Mouse (Mus musculus) midbrain, postnatal 0 days (tissue): ENCODE measurements around the gene Tbx5. TPM values are rescaled to one million over a fixed set of nuclear protein-coding genes. Genes with fewer than 3 reads are reported as not detected.
A peak's percentile ranks its signal among the peaks of the same experiment; 100 is the strongest.

Experiments
- ATAC-seq: fragments of 200-750 bp; cut with Nextera tagmentation; 2 replicates; pipeline ENCODE4 v1.8.0; 2017; ENCODE audit warnings: moderate number of reproducible peaks, mild to moderate bottlenecking, moderate TSS enrichment, moderate library complexity; ENCODE audit not compliant: low FRiP score
- DNase-seq: peaks from one replicate; pipeline ENCODE4 v3.0.0-alpha.2; 2015; ENCODE audit warnings: low spot score
- H3K27ac ChIP-seq: fragments of 300-500 bp; sonication (generic); 2 replicates; pipeline ENCODE4 v1.5.1; 2014; ENCODE audit warnings: low read depth, mild to moderate bottlenecking, low read length, mixed read lengths
- H3K27me3 ChIP-seq: fragments of 300-500 bp; sonication (generic); 2 replicates; pipeline ENCODE4 v1.6.1; 2014; ENCODE audit warnings: low read length, control low read depth, mixed read lengths; ENCODE audit not compliant: insufficient read depth
- H3K36me3 ChIP-seq: fragments of 300-500 bp; sonication (generic); 2 replicates; pipeline ENCODE4 v1.6.1; 2014; ENCODE audit warnings: low read length, control low read depth, mixed read lengths; ENCODE audit not compliant: insufficient read depth
- H3K4me1 ChIP-seq: fragments of 300-500 bp; sonication (generic); 2 replicates; pipeline ENCODE4 v1.6.1; 2014; ENCODE audit warnings: mild to moderate bottlenecking, control low read depth, antibody characterized with exemption, low read length, mixed read lengths; ENCODE audit not compliant: insufficient read depth
- H3K4me2 ChIP-seq: fragments of 300-500 bp; sonication (generic); 2 replicates; pipeline ENCODE4 v1.6.1; 2014; ENCODE audit warnings: low read depth, mild to moderate bottlenecking, low read length, mixed read lengths; ENCODE audit not compliant: poor library complexity, severe bottlenecking
- H3K4me3 ChIP-seq: fragments of 300-500 bp; sonication (generic); 2 replicates; pipeline ENCODE4 v1.5.1; 2014; ENCODE audit warnings: low read depth, mild to moderate bottlenecking, low read length, moderate library complexity
- H3K9ac ChIP-seq: fragments of 300-500 bp; sonication (generic); replicated peaks from 2 replicates; pipeline ENCODE4 v1.6.1; 2014; ENCODE audit warnings: mild to moderate bottlenecking, low read length, moderate library complexity, mixed read lengths; ENCODE audit not compliant: poor library complexity, severe bottlenecking
- H3K9me3 ChIP-seq: fragments of 300-500 bp; sonication (generic); 2 replicates; pipeline ENCODE4 v1.6.1; 2016; ENCODE audit warnings: low read length, control low read depth
- CTCF ChIP-seq: IDR thresholded peaks from 2 replicates; pipeline ENCODE4 v1.5.1; 2016; ENCODE audit warnings: antibody characterized with exemption, mild to moderate bottlenecking
- WGBS: fragments of 180-500 bp; shearing (Covaris S2); extraction: QIAGEN DNeasy Blood & Tissue Kit; methylation state at CpG from one replicate; pipeline ENCODE4 v1.1.7; 2014; 5-methylcytosine and 5-hydroxymethylcytosine counted together
- polyA plus RNA-seq: library from polyadenylated mRNA; unstranded; fragments of >200 nt; fragmentation: Nextera tagmentation; extraction: Ambion mirVana; gene quantifications from 2 replicates; pipeline ENCODE4 v1.2.1, GENCODE M21; 2015
- total RNA-seq: library from RNA; depleted of rRNA; stranded (reverse); fragments of >200 nt; gene quantifications from 2 replicates; pipeline ENCODE4 v1.2.3, GENCODE M21; 2014; rRNA removed

Gene Tbx5
- total RNA-seq (not detected in 2 replicates), polyA plus RNA-seq (0.04 TPM in 1 of 2 replicates, not detected in the other)

GRCm38 (mm10) chr5:119832479-119832796 lies at the start of gene Tbx5:
TSS of gene Tbx5 (plus strand) at chr5:119832668.
- Histone ChIP-seq H3K27ac (no peak within 1 kb of the TSS), H3K36me3 (no peaks in the 10 kb centered on the region), H3K9me3 (no peaks in the 10 kb centered on the region), H3K4me1 (no peaks in the 10 kb centered on the region), H3K4me2 (no peak within 1 kb of the TSS), H3K9ac (no peak within 1 kb of the TSS), H3K27me3 (peaks cover 85% of the 10 kb centered on the region), H3K4me3 (no peak within 1 kb of the TSS)
- no peak for DNase-seq
- WGBS: 1% methylated on average over 16 of the region's 16 CpGs
- no peak for ATAC-seq
- no peak for TF ChIP-seq CTCF

GRCm38 (mm10) chr5:119785959-119786358 lies 46.5 kb upstream of the Tbx5 start:
- ATAC-seq (no peak), DNase-seq (no peak)
- Histone ChIP-seq H3K27me3 (no peaks in the 10 kb centered on the region), H3K4me1 (no peaks in the 10 kb centered on the region), H3K4me3 (no peak overlapping the region), H3K9me3 (no peaks in the 10 kb centered on the region), H3K27ac (no peak overlapping the region), H3K36me3 (no peaks in the 10 kb centered on the region), H3K4me2 (no peak overlapping the region), H3K9ac (no peak overlapping the region)
- peak; percentile 39 for TF ChIP-seq CTCF
- 86% methylated on average over 7 of the region's 7 CpGs for WGBS

- peaks cover 45% of the 10 kb centered on the region for H3K27me3 ChIP-seq
- H3K4me1 ChIP-seq: no peaks in the 10 kb centered on the region
- no peaks in the 10 kb centered on the region for H3K36me3 ChIP-seq
- DNase-seq (no peak), ATAC-seq (no peak)
- WGBS: 58% methylated on average over 5 of the region's 5 CpGs
- no peak overlapping the region for H3K27ac ChIP-seq
- no peak for TF ChIP-seq CTCF
- no peak overlapping the region for H3K9ac ChIP-seq
- H3K4me2 ChIP-seq: no peak overlapping the region
- no peak overlapping the region for H3K4me3 ChIP-seq
- H3K9me3 ChIP-seq: no peaks in the 10 kb centered on the region
These were observed 40.8 kb upstream of the Tbx5 start for GRCm38 (mm10) chr5:119791664-119792063.

- Histone ChIP-seq H3K27me3 (peaks cover 67% of the 10 kb centered on the region), H3K4me3 (no peak overlapping the region), H3K4me1 (no peaks in the 10 kb centered on the region), H3K27ac (no peak overlapping the region), H3K9ac (no peak overlapping the region), H3K4me2 (no peak overlapping the region), H3K36me3 (no peaks in the 10 kb centered on the region), H3K9me3 (no peaks in the 10 kb centered on the region)
- ATAC-seq (no peak), DNase-seq (no peak)
- 2% methylated on average over 4 of the region's 4 CpGs for WGBS
- no peak for TF ChIP-seq CTCF
These were observed 38.5 kb upstream of the Tbx5 start for GRCm38 (mm10) chr5:119793972-119794371.

GRCm38 (mm10) chr5:119795376-119795775 lies 37.1 kb upstream of the Tbx5 start:
- Histone ChIP-seq H3K4me3 (no peak overlapping the region), H3K36me3 (no peaks in the 10 kb centered on the region), H3K9ac (no peak overlapping the region), H3K9me3 (no peaks in the 10 kb centered on the region), H3K27me3 (peaks cover 81% of the 10 kb centered on the region), H3K27ac (no peak overlapping the region), H3K4me2 (no peak overlapping the region), H3K4me1 (no peaks in the 10 kb centered on the region)
- DNase-seq (no peak), ATAC-seq (no peak)
- TF ChIP-seq CTCF: no peak
- WGBS: 2% methylated on average over 6 of the region's 6 CpGs

- WGBS: 11% methylated on average over 3 of the region's 3 CpGs
- no peaks in the 10 kb centered on the region for H3K36me3 ChIP-seq
- no peak for ATAC-seq
These were observed 36.7 kb upstream of the Tbx5 start for GRCm38 (mm10) chr5:119795777-119796176.

More at GRCm38 (mm10) chr5:119795777-119796176, 36.7 kb upstream of the Tbx5 start:
- TF ChIP-seq CTCF: no peak
- Histone ChIP-seq H3K27ac (no peak overlapping the region), H3K4me2 (no peak overlapping the region), H3K4me3 (no peak overlapping the region), H3K4me1 (no peaks in the 10 kb centered on the region), H3K27me3 (peaks cover 85% of the 10 kb centered on the region), H3K9me3 (no peaks in the 10 kb centered on the region), H3K9ac (no peak overlapping the region)
- DNase-seq: no peak
